Mouse (Mus musculus): ENCODE data around the gene Prpf4.

The Prpf4 gene

DNA sequence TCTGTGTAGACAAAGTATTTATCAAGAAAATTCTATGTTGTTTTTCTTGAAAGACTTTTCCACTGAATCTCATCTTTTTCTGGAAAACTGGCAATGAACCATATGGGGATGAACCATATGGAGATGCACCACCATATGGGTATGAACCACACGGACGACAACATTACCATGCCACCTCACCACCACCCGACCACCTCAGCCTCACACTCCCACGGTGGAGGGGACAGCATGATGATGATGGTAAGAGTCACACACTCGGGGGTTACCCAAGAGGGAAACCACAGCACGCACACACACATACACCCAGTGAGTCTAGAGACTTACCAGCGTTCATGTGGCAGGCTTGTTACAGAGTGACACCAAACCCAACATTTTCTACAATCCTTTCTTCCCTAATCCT, 23.2 kb upstream of the Prpf4 start:
- in situ Hi-C loops (cut with MboI, MseI) = no loop called here

DNA sequence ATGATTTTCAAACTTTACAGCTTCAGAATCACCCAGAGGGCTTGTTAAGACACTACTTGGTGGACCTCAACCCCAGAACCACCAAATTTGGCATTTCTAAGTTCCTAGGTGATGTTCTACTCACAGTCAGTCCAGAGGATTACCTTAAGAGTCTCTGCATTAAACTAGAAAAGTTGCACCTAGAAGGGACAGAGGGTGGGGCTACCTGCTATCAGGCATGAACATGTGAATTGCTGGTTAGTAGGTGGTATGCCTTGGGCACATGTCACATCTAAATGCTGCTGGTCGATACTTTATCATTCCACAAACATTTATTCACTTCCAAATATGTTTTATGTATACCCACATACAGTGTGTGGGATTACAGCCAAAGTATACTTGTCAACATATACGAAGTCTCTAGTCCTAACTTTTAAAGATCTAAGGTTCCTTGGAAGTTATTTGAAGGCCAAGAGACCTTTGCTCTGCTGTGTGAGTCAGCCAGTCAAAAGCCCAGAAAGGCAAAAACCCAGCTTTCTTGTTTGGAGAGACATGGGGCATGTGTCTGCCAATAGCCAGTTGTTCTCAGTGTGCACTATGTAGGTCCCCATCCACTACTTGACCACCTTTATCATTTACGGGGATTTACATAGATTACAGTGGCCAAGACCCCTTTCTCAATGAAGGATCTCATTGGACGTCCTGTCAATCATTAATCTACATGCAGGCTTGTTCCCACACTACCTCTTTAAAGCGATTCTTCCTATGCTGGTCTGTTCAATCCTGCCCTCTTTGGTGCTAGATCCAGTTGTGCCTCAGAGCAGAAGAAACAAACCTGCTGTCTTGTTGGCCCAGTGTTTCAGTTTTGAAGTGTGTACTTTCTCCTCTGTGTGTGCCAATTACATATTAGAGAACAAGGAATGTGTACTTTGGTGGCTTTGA, 18.7 kb upstream of the Prpf4 start:
- in situ Hi-C loops (cut with MboI, MseI) = loop anchor here in 1 of 2 experiments (5.0 kb wide), 1 partner anchor 43 kb away; no protein-coding TSS in a partner anchor

DNA sequence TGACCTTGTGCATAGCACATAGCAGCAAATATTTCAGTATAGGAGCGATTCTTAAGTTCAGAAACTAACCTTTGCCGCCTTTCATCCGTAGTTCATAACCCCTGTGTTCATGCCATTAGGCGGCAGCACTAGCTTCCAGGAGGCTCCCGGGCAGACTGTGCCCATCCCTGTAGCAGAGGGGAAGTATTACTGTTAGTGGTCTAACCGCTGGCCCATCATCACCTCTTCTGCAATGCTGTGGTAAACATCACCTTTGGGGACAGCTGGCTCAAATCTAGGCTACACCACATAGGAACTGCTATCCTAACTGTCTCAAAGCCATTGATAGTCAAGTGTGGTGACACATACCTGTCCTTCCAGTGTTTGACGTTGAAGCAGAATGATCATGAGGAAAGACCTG, 16.7 kb upstream of the Prpf4 start:
- in situ Hi-C loops (cut with MboI, MseI) = loop anchor here in 1 of 2 experiments (5.0 kb wide), 1 partner anchor 45 kb away; no protein-coding TSS in a partner anchor

DNA sequence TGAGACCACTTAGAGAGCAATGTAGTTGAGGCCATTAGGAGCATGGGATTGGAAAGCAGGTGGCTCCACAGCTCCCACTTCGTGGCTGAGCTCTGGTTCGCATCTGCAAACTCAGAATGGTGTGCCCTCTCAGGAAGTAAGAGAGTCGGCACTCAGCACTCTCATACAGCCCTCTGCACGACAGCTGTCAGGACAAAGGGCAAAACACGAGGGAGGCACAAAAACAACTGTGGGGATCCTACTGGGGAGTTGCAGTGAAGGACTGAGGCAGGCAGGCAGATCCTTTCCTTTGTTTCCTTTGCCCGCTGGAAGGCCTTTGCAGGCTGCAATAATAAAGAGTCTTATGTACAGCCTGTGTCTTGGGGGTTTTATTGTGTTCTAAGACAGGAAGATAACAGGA, 15.1 kb upstream of the Prpf4 start:
- in situ Hi-C loops (cut with MboI, MseI) = loop anchor here in 1 of 2 experiments (5.0 kb wide), 1 partner anchor 46 kb away; no protein-coding TSS in a partner anchor

GRCm38 (mm10) chr4:62395806-62396205, 12.8 kb upstream of the Prpf4 start:
- in situ Hi-C loops (cut with MboI, MseI) = no loop called here

- in situ Hi-C loops (cut with MboI, MseI) = no loop called here
Measured at GRCm38 (mm10) chr4:62397616-62398365, 10.8 kb upstream of the Prpf4 start.

DNA sequence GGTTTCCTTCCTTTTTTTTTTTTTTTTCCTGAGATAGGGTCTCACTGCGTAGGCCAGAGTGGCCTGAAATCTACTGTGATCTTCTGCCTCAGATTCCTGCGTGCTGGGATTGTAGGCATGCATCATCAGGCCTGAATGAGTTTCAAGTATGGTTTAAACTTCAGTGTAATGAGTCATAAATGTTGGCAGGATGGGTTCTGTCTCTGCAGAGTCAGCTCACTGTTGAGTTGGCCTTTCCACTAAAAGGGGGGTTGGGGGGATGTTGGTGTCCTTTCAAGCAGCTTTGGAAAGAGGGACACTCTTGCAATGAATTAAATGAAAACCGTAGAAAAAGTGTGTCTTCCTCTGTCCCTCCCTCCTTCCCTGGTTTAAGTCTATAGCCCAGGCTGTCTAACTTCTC, 9.6 kb upstream of the Prpf4 start:
- in situ Hi-C loops (cut with MboI, MseI) = no loop called here

DNA sequence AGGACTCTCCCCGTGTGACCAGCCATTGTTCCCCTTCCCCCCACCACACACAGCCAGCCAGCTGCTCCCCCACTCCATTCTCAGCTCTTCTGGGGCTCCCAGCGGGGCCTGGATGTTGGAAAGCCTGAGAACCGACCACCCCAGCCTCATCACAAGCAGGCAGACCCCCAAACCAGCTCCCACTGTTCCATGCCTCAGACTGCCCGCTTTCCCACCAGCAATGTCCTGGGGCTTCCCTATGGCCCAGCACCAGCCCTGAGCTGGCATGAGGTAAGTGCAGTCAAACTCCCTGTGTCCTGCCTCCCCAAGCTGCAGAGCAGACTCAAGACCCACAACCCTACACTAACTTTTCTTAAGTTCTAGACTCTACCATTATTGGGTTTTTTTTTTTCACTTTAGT, 2.5 kb upstream of the Prpf4 start:
- in situ Hi-C loops (cut with MboI, MseI) = loop anchor here in 1 of 2 experiments (5.0 kb wide), 1 partner anchor 44 kb away; the partner anchor contains the start of genes Fkbp15 and Slc31a1

DNA sequence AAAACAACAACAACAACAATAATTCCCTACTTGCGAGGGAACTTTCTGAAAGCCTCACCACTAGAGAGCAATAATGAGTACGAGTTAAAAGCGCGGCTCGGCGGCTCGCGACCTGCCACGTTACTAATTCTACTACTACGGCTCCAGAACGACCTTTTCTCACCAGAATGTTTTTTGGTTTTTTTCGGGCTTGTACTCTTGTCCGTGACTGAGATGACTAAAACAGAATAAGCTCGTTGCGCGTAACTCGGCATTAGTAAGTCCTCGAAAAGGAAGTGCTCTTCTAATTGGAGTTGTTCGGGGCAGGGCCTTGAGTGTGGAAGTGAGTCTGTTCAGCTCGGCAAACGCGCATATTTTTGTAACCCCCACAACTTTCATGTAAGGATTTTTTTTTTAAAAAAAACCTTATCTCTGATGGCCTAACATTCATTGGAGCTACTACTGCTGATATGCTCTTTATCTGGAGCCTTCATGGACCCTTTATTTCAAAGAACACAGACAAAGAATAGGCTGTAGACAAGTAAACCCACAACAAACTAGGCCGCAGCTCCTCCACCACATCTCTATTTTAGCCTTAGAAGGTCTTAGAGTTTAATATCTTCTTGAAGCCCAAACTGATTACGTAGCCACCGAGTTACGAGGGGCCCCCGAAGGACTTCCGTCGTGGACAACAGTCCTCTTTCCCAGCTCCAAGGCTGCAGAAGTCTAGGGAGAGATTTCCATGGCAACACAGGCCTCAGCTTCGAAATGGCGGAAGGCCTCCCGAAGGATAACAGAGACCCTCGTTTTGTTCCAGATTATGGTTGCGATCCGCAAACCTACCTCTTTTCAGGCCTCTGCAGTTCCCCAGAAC, 641 bp upstream of the Prpf4 start:
- in situ Hi-C loops (cut with MboI, MseI) = loop anchor here in 1 of 2 experiments (5.0 kb wide), 1 partner anchor 46 kb away; the partner anchor contains the start of genes Fkbp15 and Slc31a1

DNA sequence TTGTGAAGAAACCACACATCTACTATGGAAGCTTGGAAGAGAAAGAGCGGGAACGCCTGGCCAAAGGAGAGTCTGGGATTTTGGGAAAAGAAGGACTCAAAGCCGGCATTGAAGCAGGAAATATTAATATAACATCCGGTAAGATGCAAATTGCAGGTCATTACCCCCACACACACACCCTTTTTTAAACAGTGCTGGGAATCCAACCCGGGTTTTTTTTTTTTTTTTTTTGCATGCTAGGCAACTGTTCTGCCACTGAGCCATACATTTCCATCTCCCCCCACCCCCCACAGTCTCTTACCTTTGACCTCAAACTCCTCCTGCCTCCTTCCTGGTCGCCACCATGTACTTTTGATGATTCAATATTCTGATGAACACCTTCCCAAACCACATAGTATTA, 1.0 kb downstream of the Prpf4 start:
- in situ Hi-C loops (cut with MboI, MseI) = loop anchor here in 1 of 2 experiments (5.0 kb wide), 1 partner anchor 47 kb away; the partner anchor contains the start of genes Fkbp15 and Slc31a1

- in situ Hi-C loops (cut with MboI, MseI) = no loop called here
Measured at GRCm38 (mm10) chr4:62410325-62410724, 1.7 kb downstream of the Prpf4 start.

GRCm38 (mm10) chr4:62411606-62412005, 3.0 kb downstream of the Prpf4 start:
- in situ Hi-C loops (cut with MboI, MseI) = no loop called here

DNA sequence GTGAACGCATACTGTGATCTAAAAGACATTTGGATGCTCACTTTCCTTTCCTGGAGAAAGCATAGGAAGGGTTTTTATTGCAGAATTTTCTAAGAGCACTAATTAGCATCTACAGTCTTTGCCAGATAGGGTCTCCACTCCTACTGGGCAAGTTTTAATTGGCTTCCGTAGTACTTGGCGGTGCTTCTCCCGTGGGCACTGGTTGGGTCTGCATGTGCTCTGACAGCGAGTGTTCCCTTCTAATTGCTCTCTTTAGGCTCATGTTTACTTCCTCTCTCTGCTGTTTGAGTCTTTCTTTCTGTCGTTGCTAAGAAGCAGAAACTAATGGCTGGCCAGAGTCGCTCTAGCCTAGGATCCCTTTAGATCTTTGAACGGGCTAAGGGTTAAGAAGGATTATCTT, 9.9 kb downstream of the Prpf4 start:
- in situ Hi-C loops (cut with MboI, MseI) = no loop called here

- in situ Hi-C loops (cut with MboI, MseI) = no loop called here
Measured at GRCm38 (mm10) chr4:62419091-62419490, 10.5 kb downstream of the Prpf4 start.

DNA sequence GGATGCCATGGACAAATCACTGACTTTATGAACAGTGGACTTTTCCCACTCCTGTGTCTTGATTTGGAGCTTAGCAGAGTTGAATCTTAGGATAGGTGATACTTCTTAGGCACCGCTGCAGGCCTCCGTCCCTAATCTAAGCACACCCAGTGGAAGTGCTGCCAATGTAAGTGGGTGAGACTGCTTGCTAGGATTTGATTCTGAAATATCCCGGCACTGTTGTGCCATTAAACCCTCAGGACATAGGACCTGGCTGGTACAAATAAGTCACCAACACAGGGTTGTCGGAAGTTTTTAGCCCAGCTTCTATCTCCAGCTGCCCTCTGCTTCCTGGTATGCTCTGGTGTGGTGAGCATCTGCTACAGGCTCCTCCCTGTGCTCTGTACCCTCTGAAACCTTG, 17.3 kb downstream of the Prpf4 start:
- in situ Hi-C loops (cut with MboI, MseI) = no loop called here

- in situ Hi-C loops (cut with MboI, MseI) = no loop called here
Measured at GRCm38 (mm10) chr4:62427978-62428758, 19.6 kb downstream of the Prpf4 start.

- in situ Hi-C loops (cut with MboI, MseI) = no loop called here
Measured at GRCm38 (mm10) chr4:62429616-62430015, 21.0 kb downstream of the Prpf4 start.

- in situ Hi-C loops (cut with MboI, MseI) = no loop called here
Measured at GRCm38 (mm10) chr4:62430678-62431077, 22.1 kb downstream of the Prpf4 start.

GRCm38 (mm10) chr4:62431522-62431921, 22.9 kb downstream of the Prpf4 start:
- in situ Hi-C loops (cut with MboI, MseI) = no loop called here

Data from T-helper 17 cell (primary cell).